In genomic region chr3:155532075-155532474, GRCm38 (mm10) we compare ENCODE assay signal across 24 mouse cellular contexts.
DNase-seq lines count a peak whose midpoint lies in the region; ATAC-seq lines count a peak whose summit lies in the region.
"Had no signal": no experiment of that assay in that cellular context is flagged by ENCODE, and none has a peak within 500 bp of the region (broad histone marks: within the 10 kb centered on the region; RNA-seq: fewer than 3 reads in every experiment).

No protein-coding gene starts in this region.

- H3K4me3 ChIP-seq in hindbrain, embryonic 15.5 days: no peak overlapping the region
- H3K4me3 ChIP-seq in hindbrain, embryonic 11.5 days (ENCODE audit: low read depth, low read length): no peak overlapping the region
- H3K4me3 ChIP-seq: embryonic facial prominence, embryonic 13.5 days; forebrain, embryonic 10.5 days; forebrain, embryonic 15.5 days; kidney, embryonic 15.5 days; limb, embryonic 13.5 days; lung, embryonic 15.5 days; neural tube, embryonic 13.5 days had no signal

- WGBS in hindbrain, embryonic 15.5 days: 64% methylated on average over 4 of the region's 4 CpGs
- 79% methylated on average over 4 of the region's 4 CpGs for WGBS in hindbrain, embryonic 11.5 days

- DNase-seq in cerebellum, adult 9-11 months: peak; percentile 2
- DNase-seq in cerebellum, adult 11 months: no peak
- DNase-seq in hindbrain, embryonic 11.5 days (ENCODE audit: low spot score): no peak
- DNase-seq in retina, postnatal 1 day: peak; percentile 61
- DNase-seq in retina, embryonic 14.5 days (ENCODE audit: low spot score): no peak
- no peak for DNase-seq in embryo, embryonic 10.5 days (ENCODE audit: low spot score)
- DNase-seq: adrenal gland, postnatal 10 days; gastrocnemius, postnatal 25 days; heart, adult 18-20 months; heart, postnatal 4 days; kidney, adult 18-20 months; kidney, postnatal 25 days; right cerebral cortex, postnatal 14 days had no signal

- H3K9ac ChIP-seq in hindbrain, embryonic 15.5 days: no peak overlapping the region
- H3K9ac ChIP-seq in hindbrain, embryonic 11.5 days (ENCODE audit: low read depth, low read length): no peak overlapping the region
- H3K9ac ChIP-seq: embryonic facial prominence, embryonic 13.5 days; forebrain, embryonic 15.5 days; kidney, embryonic 15.5 days; limb, embryonic 13.5 days; lung, embryonic 15.5 days; neural tube, embryonic 13.5 days had no signal

- no peaks in the 10 kb centered on the region for H3K27me3 ChIP-seq in hindbrain, embryonic 15.5 days
- no peaks in the 10 kb centered on the region for H3K27me3 ChIP-seq in hindbrain, embryonic 11.5 days (ENCODE audit: control insufficient read depth, insufficient read depth, low read length)
- H3K27me3 ChIP-seq: embryonic facial prominence, embryonic 13.5 days; forebrain, embryonic 15.5 days; kidney, embryonic 15.5 days; limb, embryonic 13.5 days; lung, embryonic 15.5 days; neural tube, embryonic 13.5 days; Patski had no signal

- H3K4me1 ChIP-seq in hindbrain, embryonic 15.5 days (replicated peaks): no peaks in the 10 kb centered on the region
- no peaks in the 10 kb centered on the region for H3K4me1 ChIP-seq in hindbrain, embryonic 11.5 days (replicated peaks; ENCODE audit: control insufficient read depth, insufficient read depth, low read length)
- H3K4me1 ChIP-seq: embryonic facial prominence, embryonic 13.5 days; forebrain, embryonic 10.5 days; forebrain, embryonic 15.5 days; kidney, embryonic 15.5 days; limb, embryonic 13.5 days; lung, embryonic 15.5 days; neural tube, embryonic 13.5 days had no signal

- 0 out of 2 replicates have a peak, but pooled peaks have one; percentile 38 for ATAC-seq in hindbrain, embryonic 15.5 days (ENCODE audit: low FRiP score, low read depth)
- ATAC-seq in hindbrain, embryonic 11.5 days (ENCODE audit: low FRiP score): no peak
- ATAC-seq: forebrain, embryonic 15.5 days; Patski had no signal

- no peaks in the 10 kb centered on the region for H3K36me3 ChIP-seq in hindbrain, embryonic 15.5 days
- H3K36me3 ChIP-seq in hindbrain, embryonic 11.5 days (ENCODE audit: control insufficient read depth, insufficient read depth, low read length): no peaks in the 10 kb centered on the region
- H3K36me3 ChIP-seq: embryonic facial prominence, embryonic 13.5 days; forebrain, embryonic 10.5 days; forebrain, embryonic 15.5 days; kidney, embryonic 15.5 days; limb, embryonic 13.5 days; lung, embryonic 15.5 days; neural tube, embryonic 13.5 days had no signal

- H3K4me2 ChIP-seq in hindbrain, embryonic 15.5 days: no peak overlapping the region
- no peak overlapping the region for H3K4me2 ChIP-seq in hindbrain, embryonic 11.5 days (replicated peaks; ENCODE audit: low read depth, low read length)
- H3K4me2 ChIP-seq: embryonic facial prominence, embryonic 13.5 days; forebrain, embryonic 15.5 days; heart, embryonic 11.5 days; kidney, embryonic 15.5 days; limb, embryonic 13.5 days; liver, embryonic 11.5 days; lung, embryonic 15.5 days; neural tube, embryonic 13.5 days had no signal

- no peaks in the 10 kb centered on the region for H3K9me3 ChIP-seq in hindbrain, embryonic 15.5 days
- H3K9me3 ChIP-seq in hindbrain, embryonic 11.5 days (ENCODE audit: control insufficient read depth, low read length): no peaks in the 10 kb centered on the region
- H3K9me3 ChIP-seq: embryonic facial prominence, embryonic 13.5 days; forebrain, embryonic 10.5 days; forebrain, embryonic 15.5 days; kidney, embryonic 15.5 days; limb, embryonic 13.5 days; lung, embryonic 15.5 days; neural tube, embryonic 13.5 days had no signal

- no peak overlapping the region for H3K27ac ChIP-seq in hindbrain, embryonic 15.5 days (replicated peaks)
- no peak overlapping the region for H3K27ac ChIP-seq in hindbrain, embryonic 11.5 days (ENCODE audit: low read depth, low read length)
- H3K27ac ChIP-seq: embryonic facial prominence, embryonic 13.5 days; forebrain, embryonic 10.5 days; forebrain, embryonic 15.5 days; kidney, embryonic 15.5 days; limb, embryonic 13.5 days; lung, embryonic 15.5 days; neural tube, embryonic 13.5 days had no signal

Comparison
In these comparisons a context has a peak if more than half of its experiments do, and no peak if none do; other contexts are left out.
1. DNase-seq: peak in cerebellum, adult 9-11 months (single experiment) and retina, postnatal 1 day (single experiment); none in cerebellum, adult 11 months (single experiment), hindbrain, embryonic 11.5 days (single experiment), retina, embryonic 14.5 days (single experiment) and embryo, embryonic 10.5 days (single experiment).